Comparison of ENCODE assay signal across 8 mouse cellular contexts in genomic region chr8:84197141-84197921, GRCm38 (mm10). TPM values are rescaled to one million over a fixed set of nuclear protein-coding genes. Genes with fewer than 3 reads are reported as not detected.
DNase-seq lines count a peak whose midpoint lies in the region; ATAC-seq and TF ChIP-seq lines count a peak whose summit lies in the region.

No protein-coding gene starts in this region.

- no peak for TF ChIP-seq CTCF in C2C12 (IDR thresholded peaks at IDR 0.05; ENCODE audit: control insufficient read depth, insufficient read depth, insufficient read length)
- TF ChIP-seq CTCF in lung, embryonic 14.5 days (IDR thresholded peaks at IDR 0.05; ENCODE audit: low read depth) = no peak
- TF ChIP-seq CTCF in thymus, adult 2 months (IDR thresholded peaks at IDR 0.05; ENCODE audit: borderline replicate concordance, control insufficient read depth, extremely low read depth, insufficient read depth, low read length, poor library complexity) = 0 out of 2 replicates have a peak, but pooled peaks have one; percentile 13

- H3K4me1 ChIP-seq in forebrain, embryonic 14.5 days (ENCODE audit: control insufficient read depth, insufficient read depth, low read length) = peaks cover 27% of the 10 kb centered on the region
- H3K4me1 ChIP-seq in lung, embryonic 14.5 days (ENCODE audit: insufficient read depth) = peaks cover 40% of the 10 kb centered on the region
- peaks cover 14% of the 10 kb centered on the region for H3K4me1 ChIP-seq in neural tube, embryonic 14.5 days (ENCODE audit: control insufficient read depth, insufficient read depth, low read length)
- H3K4me1 ChIP-seq in thymus, adult 2 months (replicated peaks; ENCODE audit: control insufficient read depth, insufficient read depth, low read length) = peaks cover 54% of the 10 kb centered on the region

- peak overlapping the region; percentile 53 for H3K4me2 ChIP-seq in forebrain, embryonic 14.5 days (ENCODE audit: low read length)
- H3K4me2 ChIP-seq in lung, embryonic 14.5 days = peak overlapping the region; percentile 78
- peak overlapping the region; percentile 64 for H3K4me2 ChIP-seq in neural tube, embryonic 14.5 days (ENCODE audit: low read depth, low read length)

- peaks cover 15% of the 10 kb centered on the region for H3K79me3 ChIP-seq in C2C12 (ENCODE audit: low read depth)

- peak overlapping the region; percentile 89 for H3K27ac ChIP-seq in forebrain, embryonic 14.5 days (ENCODE audit: low read depth, low read length)
- H3K27ac ChIP-seq in lung, embryonic 14.5 days (ENCODE audit: low read depth) = peak overlapping the region; percentile 99
- H3K27ac ChIP-seq in neural tube, embryonic 14.5 days (ENCODE audit: low read depth, low read length) = peak overlapping the region; percentile 88
- H3K27ac ChIP-seq in thymus, adult 2 months (ENCODE audit: control insufficient read depth, insufficient read depth, low read length) = peak overlapping the region; percentile 90

- TF ChIP-seq POLR2A in thymus, adult 2 months (IDR thresholded peaks at IDR 0.05; ENCODE audit: control insufficient read depth, extremely low read depth, insufficient read depth, low read length, poor library complexity) = peak; percentile 50; the same call in 1 of the 2 replicates

- no peaks in the 10 kb centered on the region for H3K27me3 ChIP-seq in C2C12 (ENCODE audit: control insufficient read depth, insufficient read depth, insufficient read length)
- no peaks in the 10 kb centered on the region for H3K27me3 ChIP-seq in forebrain, embryonic 14.5 days (replicated peaks; ENCODE audit: control insufficient read depth, insufficient read depth, low read length)
- no peaks in the 10 kb centered on the region for H3K27me3 ChIP-seq in lung, embryonic 14.5 days (ENCODE audit: insufficient read depth, low read length)
- no peaks in the 10 kb centered on the region for H3K27me3 ChIP-seq in neural tube, embryonic 14.5 days (ENCODE audit: control insufficient read depth, insufficient read depth, low read length)
- no peaks in the 10 kb centered on the region for H3K27me3 ChIP-seq in thymus, adult 2 months (ENCODE audit: control insufficient read depth, insufficient read depth, low read length)

- peaks cover 18% of the 10 kb centered on the region for H3K79me2 ChIP-seq in C2C12 (ENCODE audit: control insufficient read depth, insufficient read depth)

- ATAC-seq in forebrain, embryonic 14.5 days = peak; percentile 49
- ATAC-seq in lung, embryonic 14.5 days (ENCODE audit: insufficient read depth) = peak; percentile 55
- ATAC-seq in neural tube, embryonic 14.5 days (ENCODE audit: low read depth) = peak; percentile 29

- peak; percentile 90 for DNase-seq in adrenal gland, adult 2 months
- DNase-seq in forebrain, embryonic 14.5 days (ENCODE audit: low spot score) = peak; percentile 96
- DNase-seq in heart, postnatal 10 days = peak; percentile 93
- peak; percentile 90 to 94 for DNase-seq in kidney, postnatal 25 days
- peak; percentile 99 for DNase-seq in lung, embryonic 14.5 days
- DNase-seq in thymus, adult 2 months = peak; percentile 82

- H3ac ChIP-seq in C2C12 (ENCODE audit: control insufficient read depth, insufficient read length, low read depth) = peak overlapping the region; percentile 70

- H3K9me3 ChIP-seq in forebrain, embryonic 14.5 days (replicated peaks; ENCODE audit: control insufficient read depth, low read length) = no peaks in the 10 kb centered on the region
- H3K9me3 ChIP-seq in lung, embryonic 14.5 days (ENCODE audit: low read depth, low read length) = no peaks in the 10 kb centered on the region
- H3K9me3 ChIP-seq in neural tube, embryonic 14.5 days (ENCODE audit: control insufficient read depth, low read length) = no peaks in the 10 kb centered on the region

- H3K36me3 ChIP-seq in C2C12 (ENCODE audit: control insufficient read depth, insufficient read depth) = peaks cover 7% of the 10 kb centered on the region
- no peaks in the 10 kb centered on the region for H3K36me3 ChIP-seq in forebrain, embryonic 14.5 days (ENCODE audit: control insufficient read depth, insufficient read depth, low read length)
- no peaks in the 10 kb centered on the region for H3K36me3 ChIP-seq in lung, embryonic 14.5 days (ENCODE audit: insufficient read depth)
- H3K36me3 ChIP-seq in neural tube, embryonic 14.5 days (ENCODE audit: control insufficient read depth, insufficient read depth, low read length) = no peaks in the 10 kb centered on the region
- no peaks in the 10 kb centered on the region for H3K36me3 ChIP-seq in thymus, adult 2 months (ENCODE audit: control insufficient read depth, insufficient read depth, low read length)

- intact Hi-C loops in heart, postnatal 10 days (cut with DNase I) = no loop called here

- peak overlapping the region; percentile 26 for H3K4me3 ChIP-seq in C2C12 (ENCODE audit: insufficient read depth, poor library complexity, severe bottlenecking)
- peak overlapping the region; percentile 40 for H3K4me3 ChIP-seq in forebrain, embryonic 14.5 days (ENCODE audit: low read depth, low read length)
- H3K4me3 ChIP-seq in lung, embryonic 14.5 days (ENCODE audit: low read depth, low read length) = peak overlapping the region; percentile 49
- H3K4me3 ChIP-seq in neural tube, embryonic 14.5 days (ENCODE audit: low read depth, low read length) = peak overlapping the region; percentile 34
- peak overlapping the region; percentile 59 for H3K4me3 ChIP-seq in thymus, adult 2 months (ENCODE audit: control insufficient read depth, insufficient read depth, low read length)

- H3K9ac ChIP-seq in forebrain, embryonic 14.5 days (ENCODE audit: low read length) = peak overlapping the region; percentile 47
- peak overlapping the region; percentile 54 for H3K9ac ChIP-seq in lung, embryonic 14.5 days
- H3K9ac ChIP-seq in neural tube, embryonic 14.5 days (replicated peaks; ENCODE audit: low read depth, low read length) = peak overlapping the region; percentile 1; the same call in 1 of the 2 replicates

- WGBS in forebrain, embryonic 14.5 days = 2% methylated on average over 43 of the region's 43 CpGs
- WGBS in lung, embryonic 14.5 days = 2% methylated on average over 43 of the region's 43 CpGs
- 3% methylated on average over 42 of the region's 43 CpGs for WGBS in neural tube, embryonic 14.5 days
- WGBS in thymus, adult 2 months = 3% methylated on average over 43 of the region's 43 CpGs

TF ChIP-seq in C2C12, 6 proteins besides CTCF, POLR2A, EP300 and RAD21 (continues in another document):
- TF ChIP-seq FOSL1 (IDR thresholded peaks at IDR 0.05; ENCODE audit: insufficient read depth, low read length, poor library complexity, severe bottlenecking) (no peak), CEBPB (IDR thresholded peaks at IDR 0.05; ENCODE audit: low read depth) (no peak), MAX (IDR thresholded peaks at IDR 0.05) (no peak), MYOD1 (IDR thresholded peaks at IDR 0.05; ENCODE audit: control insufficient read depth, insufficient read length, low read depth) (no peak)

RNA-seq across cellular contexts. Expression of gene Nanos3, which starts 12.3 kb away (rescaled TPM):
- 1.1 TPM for polyA plus RNA-seq in C2C12 (2012; fragmentation: generic; extraction: Trizol)
- 1 to 10 TPM; 1.1 to 1.3 TPM for total RNA-seq in adrenal gland, adult 2 months (2021)
- polyA plus RNA-seq in adrenal gland, adult 2 months (2012; rRNA removed) = 0.36 and 1.0 TPM in 2 replicates
- 4.5 and 8.3 TPM in 2 replicates for polyA plus RNA-seq in forebrain, embryonic 14.5 days (2014; fragmentation: Nextera tagmentation; extraction: Ambion mirVana)
- 1 to 10 TPM; 3.6 to 4.1 TPM for total RNA-seq in heart, postnatal 10 days (2021)
- 2.8 and 4.2 TPM in 2 replicates for polyA plus RNA-seq in lung, embryonic 14.5 days (2014; fragmentation: Nextera tagmentation; extraction: Ambion mirVana)
- 12.4 and 12.5 TPM in 2 replicates for polyA plus RNA-seq in neural tube, embryonic 14.5 days (2014; fragmentation: Nextera tagmentation; extraction: Ambion mirVana)
- polyA plus RNA-seq in thymus, adult 2 months (2012; rRNA removed) = 5.5 and 8.5 TPM in 2 replicates

RNA-seq across cellular contexts. Expression of gene Zswim4, which starts 39.5 kb away (rescaled TPM):
- polyA plus RNA-seq in C2C12 (2012; fragmentation: generic; extraction: Trizol) = 10.1 TPM
- 10 to 100 TPM; 31.4 to 55.6 TPM for total RNA-seq in adrenal gland, adult 2 months (2021)
- 66.3 and 76.1 TPM in 2 replicates for polyA plus RNA-seq in adrenal gland, adult 2 months (2012; rRNA removed)
- polyA plus RNA-seq in forebrain, embryonic 14.5 days (2014; fragmentation: Nextera tagmentation; extraction: Ambion mirVana) = 22.6 and 26.9 TPM in 2 replicates
- 10 to 100 TPM; 10.5 to 11.3 TPM for total RNA-seq in heart, postnatal 10 days (2021)
- polyA plus RNA-seq in lung, embryonic 14.5 days (2014; fragmentation: Nextera tagmentation; extraction: Ambion mirVana) = 13.9 and 14.4 TPM in 2 replicates
- 12.9 and 20.5 TPM in 2 replicates for polyA plus RNA-seq in neural tube, embryonic 14.5 days (2014; fragmentation: Nextera tagmentation; extraction: Ambion mirVana)
- 53.0 and 59.0 TPM in 2 replicates for polyA plus RNA-seq in thymus, adult 2 months (2012; rRNA removed)

RNA-seq across cellular contexts. Expression of gene 4930432K21Rik, which starts 49.5 kb away (rescaled TPM):
- 0.61 TPM for polyA plus RNA-seq in C2C12 (2012; fragmentation: generic; extraction: Trizol)
- under 1 TPM; 0.17 to 0.35 TPM for total RNA-seq in adrenal gland, adult 2 months (2021)
- 0.44 and 0.48 TPM in 2 replicates for polyA plus RNA-seq in adrenal gland, adult 2 months (2012; rRNA removed)
- polyA plus RNA-seq in forebrain, embryonic 14.5 days (2014; fragmentation: Nextera tagmentation; extraction: Ambion mirVana) = 1.7 and 2.3 TPM in 2 replicates
- total RNA-seq in heart, postnatal 10 days (2021) = under 1 TPM; 0.22 to 0.32 TPM
- polyA plus RNA-seq in lung, embryonic 14.5 days (2014; fragmentation: Nextera tagmentation; extraction: Ambion mirVana) = 0.66 and 0.99 TPM in 2 replicates
- polyA plus RNA-seq in neural tube, embryonic 14.5 days (2014; fragmentation: Nextera tagmentation; extraction: Ambion mirVana) = 1.3 and 1.6 TPM in 2 replicates
- 1.9 and 2.4 TPM in 2 replicates for polyA plus RNA-seq in thymus, adult 2 months (2012; rRNA removed)

RNA-seq across cellular contexts. Expression of gene Cc2d1a, which starts 49.6 kb away (rescaled TPM):
- polyA plus RNA-seq in C2C12 (2012; fragmentation: generic; extraction: Trizol) = 25.2 TPM
- total RNA-seq in adrenal gland, adult 2 months (2021) = 10 to 100 TPM; 28.5 to 39.0 TPM
- polyA plus RNA-seq in adrenal gland, adult 2 months (2012; rRNA removed) = 35.8 and 37.1 TPM in 2 replicates
- polyA plus RNA-seq in forebrain, embryonic 14.5 days (2014; fragmentation: Nextera tagmentation; extraction: Ambion mirVana) = 14.7 and 21.7 TPM in 2 replicates
- total RNA-seq in heart, postnatal 10 days (2021) = 10 to 100 TPM; 13.3 to 14.1 TPM
- 17.3 and 23.6 TPM in 2 replicates for polyA plus RNA-seq in lung, embryonic 14.5 days (2014; fragmentation: Nextera tagmentation; extraction: Ambion mirVana)
- 26.8 and 30.7 TPM in 2 replicates for polyA plus RNA-seq in neural tube, embryonic 14.5 days (2014; fragmentation: Nextera tagmentation; extraction: Ambion mirVana)
- polyA plus RNA-seq in thymus, adult 2 months (2012; rRNA removed) = 49.8 and 54.6 TPM in 2 replicates

RNA-seq across cellular contexts. Expression of gene D8Ertd738e, which starts 52.2 kb away (rescaled TPM):
- 281 TPM for polyA plus RNA-seq in C2C12 (2012; fragmentation: generic; extraction: Trizol)
- 100 to 1,000 TPM; 268 to 291 TPM for total RNA-seq in adrenal gland, adult 2 months (2021)
- 58.8 and 67.3 TPM in 2 replicates for polyA plus RNA-seq in adrenal gland, adult 2 months (2012; rRNA removed)
- 266 and 329 TPM in 2 replicates for polyA plus RNA-seq in forebrain, embryonic 14.5 days (2014; fragmentation: Nextera tagmentation; extraction: Ambion mirVana)
- total RNA-seq in heart, postnatal 10 days (2021) = 100 to 1,000 TPM; 222 to 230 TPM
- 377 and 384 TPM in 2 replicates for polyA plus RNA-seq in lung, embryonic 14.5 days (2014; fragmentation: Nextera tagmentation; extraction: Ambion mirVana)
- 265 and 294 TPM in 2 replicates for polyA plus RNA-seq in neural tube, embryonic 14.5 days (2014; fragmentation: Nextera tagmentation; extraction: Ambion mirVana)
- 159 and 193 TPM in 2 replicates for polyA plus RNA-seq in thymus, adult 2 months (2012; rRNA removed)

Comparison
In these comparisons a context has a peak if more than half of its experiments do, and no peak if none do; other contexts are left out.
1. Peak in every context shown above with its lines: DNase-seq, ATAC-seq, H3K4me3 ChIP-seq and H3K27ac ChIP-seq.
2. H3K9ac ChIP-seq: peak in every context shown above with its lines; median percentile 54 in lung, embryonic 14.5 days; 47 in forebrain, embryonic 14.5 days; 1 in neural tube, embryonic 14.5 days.